Mouse (Mus musculus) heart, adult 2 months (tissue): ENCODE results near the gene Mob1b.
"Not testable (repeated sequence)": the region's sequence is repeated elsewhere in the genome, so short reads cannot be mapped to it uniquely, and the experiment has no call there.

Source experiments
- CTCF ChIP-seq: fragments of 200-600 bp; IDR thresholded peaks from 2 replicates; pipeline ENCODE4 v1.8.1; 2022; ENCODE audit warnings: antibody characterized with exemption, mild to moderate bottlenecking, moderate library complexity
- POLR2A ChIP-seq: fragments of 200-500 bp; IDR thresholded peaks from 2 replicates; pipeline ENCODE4 v1.6.1; 2011; ENCODE audit warnings: mild to moderate bottlenecking, low read depth, low read length, control low read depth; ENCODE audit not compliant: insufficient read depth

- TF ChIP-seq POLR2A, CTCF: not testable (repeated sequence)
Measured at GRCm38 (mm10) chr5:88741065-88741464, 20.4 kb downstream of the Mob1b start.
